Mouse (Mus musculus) stomach, embryonic 15.5 days (tissue): ENCODE measurements at regions not wholly inside any gene's neighbourhood (a gene's known extent, or its start where the extent isn't known, plus 50 kb on each side); places are given as distances from the start of the nearest gene placed in this dataset.

Experiments used
- ATAC-seq: fragments of 200-750 bp; cut with Nextera tagmentation; 2 replicates; pipeline ENCODE4 v1.8.0; 2017; ENCODE audit warnings: low read depth, moderate number of reproducible peaks, moderate TSS enrichment; ENCODE audit not compliant: insufficient read depth, low FRiP score
- H3K27ac ChIP-seq: fragments of 300-500 bp; sonication (generic); 2 replicates; pipeline ENCODE4 v1.5.1; 2015; ENCODE audit warnings: mild to moderate bottlenecking, inconsistent platforms
- H3K27me3 ChIP-seq: fragments of 300-500 bp; sonication (generic); replicated peaks from 2 replicates; pipeline ENCODE4 v1.6.1; 2015; ENCODE audit warnings: inconsistent platforms
- H3K36me3 ChIP-seq: fragments of 300-500 bp; sonication (generic); 2 replicates; pipeline ENCODE4 v1.6.1; 2015; ENCODE audit warnings: inconsistent platforms
- H3K4me1 ChIP-seq: fragments of 300-500 bp; sonication (generic); 2 replicates; pipeline ENCODE4 v1.6.1; 2015; ENCODE audit warnings: inconsistent platforms
- H3K4me2 ChIP-seq: fragments of 300-500 bp; sonication (generic); 2 replicates; pipeline ENCODE4 v1.6.1; 2015; ENCODE audit warnings: mild to moderate bottlenecking, inconsistent platforms
- H3K4me3 ChIP-seq: fragments of 300-500 bp; sonication (generic); replicated peaks from 2 replicates; pipeline ENCODE4 v1.5.1; 2015; ENCODE audit warnings: inconsistent platforms
- H3K9ac ChIP-seq: fragments of 300-500 bp; sonication (generic); 2 replicates; pipeline ENCODE4 v1.6.1; 2015; ENCODE audit warnings: inconsistent platforms
- H3K9me3 ChIP-seq: fragments of 300-500 bp; sonication (generic); 2 replicates; pipeline ENCODE4 v1.6.1; 2016; ENCODE audit warnings: inconsistent platforms
- WGBS: fragments of 180-500 bp; shearing (Covaris S2); methylation state at CpG from one replicate; pipeline ENCODE4 v1.1.7; 2015; 5-methylcytosine and 5-hydroxymethylcytosine counted together

DNA sequence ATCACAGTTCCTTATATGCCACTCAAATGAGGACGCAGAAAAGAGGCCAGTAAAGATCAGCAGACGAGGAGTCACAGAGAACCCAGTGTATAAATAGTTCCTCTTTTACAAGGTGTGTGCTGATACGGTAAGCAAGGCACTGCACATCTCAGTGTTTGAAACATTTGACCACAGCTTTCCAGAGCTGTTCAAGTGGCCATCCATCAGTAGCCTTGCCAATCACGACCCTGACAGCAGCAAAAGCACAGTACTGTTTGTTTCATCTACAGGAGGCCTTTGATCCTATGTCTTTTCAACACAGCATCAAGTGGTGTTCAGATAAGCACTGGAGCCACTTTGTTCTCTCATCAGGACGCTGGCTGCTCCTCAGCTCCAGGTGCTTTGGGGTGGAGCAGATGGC lies 511.4 kb upstream of the Adarb2 start:
- 32% methylated on average over 5 of the region's 5 CpGs for WGBS
- H3K4me2 ChIP-seq, result no peak overlapping the region

DNA sequence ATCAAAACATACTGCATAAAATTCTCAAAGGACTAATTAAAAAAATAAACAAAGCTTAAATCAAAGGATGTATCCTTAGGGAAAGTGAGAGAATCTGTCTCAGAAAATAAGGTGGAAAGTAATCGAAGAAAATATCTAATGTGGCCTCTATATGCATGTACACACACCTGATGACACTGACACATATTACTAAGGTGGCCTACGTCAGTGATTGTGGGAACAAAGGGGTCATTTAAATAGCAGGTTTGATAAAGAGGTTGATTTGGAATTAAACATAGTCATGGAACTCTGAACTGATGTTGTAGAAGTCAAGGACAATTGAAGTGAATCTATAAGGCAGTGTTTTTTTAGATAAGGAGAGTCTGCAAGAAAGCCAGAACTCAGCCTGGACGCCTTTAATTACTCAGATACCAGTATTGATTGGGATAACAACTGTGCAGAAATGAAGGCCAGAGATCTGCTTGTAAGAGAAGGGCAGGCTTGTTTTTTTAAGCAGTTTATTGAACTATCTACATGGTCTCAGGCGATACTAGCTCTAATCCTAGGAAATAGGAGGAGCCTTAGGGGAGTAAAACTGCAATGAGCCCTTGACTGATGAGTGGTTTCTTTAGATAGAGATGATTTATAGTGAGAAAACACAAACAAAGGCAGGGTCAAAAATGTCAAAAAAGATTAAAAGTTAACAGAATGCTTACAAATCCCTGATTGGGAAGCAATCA lies 504.9 kb upstream of the Adarb2 start:
- no peak overlapping the region for H3K9ac ChIP-seq
- no peaks in the 10 kb centered on the region for H3K9me3 ChIP-seq
- H3K36me3 ChIP-seq, result no peaks in the 10 kb centered on the region
- 54% methylated on average over 4 of the region's 4 CpGs for WGBS
- no peak overlapping the region for H3K27ac ChIP-seq
- ATAC-seq, result peak; percentile 31; the same call in 1 of the 2 replicates
- no peak overlapping the region for H3K4me2 ChIP-seq
- H3K4me3 ChIP-seq, result no peak overlapping the region
- H3K4me1 ChIP-seq, result no peaks in the 10 kb centered on the region
- H3K27me3 ChIP-seq, result no peaks in the 10 kb centered on the region

More for the DNA sequence above, 511.4 kb upstream of the Adarb2 start:
- Histone ChIP-seq H3K9ac (no peak overlapping the region), H3K27ac (no peak overlapping the region), H3K27me3 (no peaks in the 10 kb centered on the region), H3K4me3 (no peak overlapping the region), H3K36me3 (no peaks in the 10 kb centered on the region), H3K4me1 (no peaks in the 10 kb centered on the region), H3K9me3 (no peaks in the 10 kb centered on the region)
- ATAC-seq, result no peak

DNA sequence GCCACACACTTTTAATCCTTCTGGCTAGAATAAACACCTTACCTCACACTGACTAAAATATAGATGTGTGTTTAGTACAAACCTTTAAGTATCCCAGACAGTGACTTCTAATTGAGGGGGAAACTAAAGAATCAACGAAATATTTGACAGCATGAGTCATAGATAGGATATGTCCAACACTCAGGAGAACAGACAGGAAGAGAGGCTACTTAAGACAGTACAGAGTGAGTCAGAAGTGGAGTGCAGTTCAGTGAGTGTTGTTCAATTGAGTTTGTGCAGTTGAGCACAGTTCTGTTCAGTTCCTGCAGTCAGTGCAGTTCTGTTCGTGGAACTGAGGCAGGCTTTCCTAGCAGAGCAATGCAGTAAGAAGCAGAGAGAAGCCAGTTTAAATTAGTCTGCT lies 481.1 kb upstream of the Adarb2 start:
- Histone ChIP-seq H3K36me3 (no peaks in the 10 kb centered on the region), H3K27me3 (no peaks in the 10 kb centered on the region), H3K4me3 (no peak overlapping the region), H3K4me2 (no peak overlapping the region), H3K27ac (no peak overlapping the region), H3K9me3 (no peaks in the 10 kb centered on the region), H3K4me1 (no peaks in the 10 kb centered on the region), H3K9ac (no peak overlapping the region)
- ATAC-seq, result no peak
- 54% methylated on average over 2 of the region's 2 CpGs for WGBS

DNA sequence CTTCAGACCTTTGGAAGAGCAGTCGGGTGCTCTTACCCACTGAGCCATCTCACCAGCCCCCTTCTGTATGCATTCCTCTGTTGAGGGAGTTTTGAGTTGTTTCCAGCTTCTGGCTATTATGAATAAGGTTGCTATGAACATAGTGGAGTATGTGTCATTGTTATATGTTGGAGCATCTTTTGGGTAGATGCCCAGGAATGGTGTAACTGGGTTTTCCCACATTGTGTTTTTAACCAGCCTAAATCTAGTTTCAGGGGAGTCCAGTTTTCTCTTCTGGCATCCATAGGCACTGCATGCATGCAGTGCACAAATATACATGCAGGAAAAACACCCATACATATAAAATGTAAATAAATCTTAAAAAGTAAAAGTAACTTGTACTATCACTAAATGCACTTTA lies 453.0 kb upstream of the Adarb2 start:
- no peak for ATAC-seq

DNA sequence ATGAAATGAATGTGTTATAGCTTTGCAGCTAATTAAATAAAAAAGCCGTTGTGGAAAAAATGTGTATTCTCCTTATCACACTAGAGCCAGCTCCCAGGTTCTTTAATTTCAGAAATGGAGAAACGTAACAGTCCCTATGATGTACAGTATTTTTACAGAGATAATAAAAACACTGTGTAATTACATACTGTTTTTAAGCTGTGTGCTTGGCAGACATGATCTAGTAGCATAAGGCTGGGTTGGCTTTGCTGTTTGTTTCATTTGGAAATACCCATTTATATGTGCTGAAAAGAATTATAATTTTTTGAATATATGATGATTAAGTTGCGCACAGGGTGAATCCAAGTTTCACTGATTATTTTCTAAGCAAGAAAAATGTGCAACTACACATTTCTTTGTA lies 417.4 kb upstream of the Adarb2 start:
- Histone ChIP-seq H3K9me3 (no peaks in the 10 kb centered on the region), H3K36me3 (no peaks in the 10 kb centered on the region), H3K9ac (no peak overlapping the region), H3K4me3 (no peak overlapping the region), H3K4me1 (no peaks in the 10 kb centered on the region), H3K27me3 (no peaks in the 10 kb centered on the region), H3K27ac (no peak overlapping the region), H3K4me2 (no peak overlapping the region)
- no peak for ATAC-seq
- 79% methylated on average over 3 of the region's 3 CpGs for WGBS

More for the DNA sequence above, 453.0 kb upstream of the Adarb2 start:
- no peak overlapping the region for H3K4me2 ChIP-seq
- H3K9ac ChIP-seq, result no peak overlapping the region
- no peaks in the 10 kb centered on the region for H3K27me3 ChIP-seq
- no peaks in the 10 kb centered on the region for H3K9me3 ChIP-seq
- H3K4me1 ChIP-seq, result no peaks in the 10 kb centered on the region
- no peak overlapping the region for H3K27ac ChIP-seq
- H3K36me3 ChIP-seq, result no peaks in the 10 kb centered on the region
- WGBS, result 72% methylated on average over 1 of the region's 1 CpGs
- no peak overlapping the region for H3K4me3 ChIP-seq

DNA sequence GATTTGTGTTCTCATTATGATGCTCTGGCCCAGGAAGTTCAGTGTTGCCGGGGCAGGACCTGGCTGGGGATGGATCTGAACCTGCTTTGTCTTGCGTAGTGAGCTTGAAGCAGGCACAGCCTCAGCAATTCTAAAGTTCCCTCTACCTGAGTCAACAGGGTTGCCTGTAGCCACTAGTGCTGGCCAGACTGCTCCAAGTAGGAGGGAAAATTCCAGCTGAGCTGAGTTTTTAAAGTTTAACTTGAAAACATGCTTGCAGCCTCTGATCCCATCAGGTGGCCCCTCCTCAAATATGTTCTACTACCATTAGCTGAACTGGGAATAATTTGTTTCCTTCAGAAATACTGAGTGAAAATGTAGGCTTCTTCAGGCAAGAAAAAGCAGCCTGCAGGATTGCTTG lies 412.6 kb upstream of the Adarb2 start:
- no peak overlapping the region for H3K9ac ChIP-seq
- no peaks in the 10 kb centered on the region for H3K4me1 ChIP-seq
- H3K4me2 ChIP-seq, result no peak overlapping the region
- ATAC-seq, result no peak
- H3K9me3 ChIP-seq, result no peaks in the 10 kb centered on the region
- 76% methylated on average over 2 of the region's 2 CpGs for WGBS
- H3K36me3 ChIP-seq, result no peaks in the 10 kb centered on the region
- no peak overlapping the region for H3K27ac ChIP-seq
- H3K4me3 ChIP-seq, result no peak overlapping the region
- no peaks in the 10 kb centered on the region for H3K27me3 ChIP-seq
